Mouse (Mus musculus) embryo, embryonic 10 days (tissue): ENCODE results near the gene Pdpn.
A peak's percentile ranks its signal among the peaks of the same experiment; 100 is the strongest.

Experiments used
- DNase-seq: peaks from one replicate; pipeline ENCODE4 v3.0.0-alpha.2; 2015; ENCODE audit warnings: low spot score

The Pdpn gene

DNA sequence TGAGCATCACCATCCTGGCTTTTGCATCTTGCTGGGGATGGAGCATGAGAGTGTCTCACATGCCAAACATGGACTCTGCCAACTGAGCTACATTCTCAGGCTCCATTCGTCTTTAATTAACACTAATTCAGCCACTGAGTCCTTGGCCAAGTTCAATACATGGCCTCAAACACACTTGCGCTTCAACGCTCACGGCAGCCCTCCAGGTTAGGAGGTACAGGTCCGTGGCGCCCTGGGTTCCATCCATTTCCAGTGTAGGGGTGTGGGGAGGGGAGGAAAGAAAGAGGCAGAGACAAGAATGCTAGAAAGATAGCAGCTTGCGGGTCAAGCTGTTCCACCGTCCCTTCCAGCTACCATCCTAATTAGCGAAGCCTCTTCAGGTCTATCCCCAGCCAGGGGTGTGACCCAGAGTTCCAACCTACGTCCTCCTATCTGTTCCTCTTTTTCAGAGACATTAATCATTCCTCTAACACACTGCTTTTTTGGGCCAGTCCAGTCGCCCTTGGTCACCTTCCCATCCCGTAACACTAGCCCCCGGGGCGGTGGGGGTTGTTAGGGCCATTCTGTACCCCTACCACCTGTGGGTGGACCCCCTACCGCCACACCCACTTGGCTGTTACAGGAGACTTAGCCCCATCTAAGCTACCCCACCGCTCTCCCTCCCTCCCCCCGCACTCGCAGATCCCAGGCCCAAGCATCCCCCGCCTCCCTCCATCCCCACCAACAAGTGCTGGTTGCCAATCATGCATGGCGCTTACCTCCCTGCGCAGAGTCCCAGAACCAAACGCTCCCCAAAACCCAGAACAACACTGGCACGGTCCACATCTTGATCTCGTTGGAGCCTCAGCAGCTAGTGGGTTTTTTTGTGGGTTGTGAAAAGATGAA is 691 bp downstream of the Pdpn start:
- DNase-seq: peak; percentile 50

DNA sequence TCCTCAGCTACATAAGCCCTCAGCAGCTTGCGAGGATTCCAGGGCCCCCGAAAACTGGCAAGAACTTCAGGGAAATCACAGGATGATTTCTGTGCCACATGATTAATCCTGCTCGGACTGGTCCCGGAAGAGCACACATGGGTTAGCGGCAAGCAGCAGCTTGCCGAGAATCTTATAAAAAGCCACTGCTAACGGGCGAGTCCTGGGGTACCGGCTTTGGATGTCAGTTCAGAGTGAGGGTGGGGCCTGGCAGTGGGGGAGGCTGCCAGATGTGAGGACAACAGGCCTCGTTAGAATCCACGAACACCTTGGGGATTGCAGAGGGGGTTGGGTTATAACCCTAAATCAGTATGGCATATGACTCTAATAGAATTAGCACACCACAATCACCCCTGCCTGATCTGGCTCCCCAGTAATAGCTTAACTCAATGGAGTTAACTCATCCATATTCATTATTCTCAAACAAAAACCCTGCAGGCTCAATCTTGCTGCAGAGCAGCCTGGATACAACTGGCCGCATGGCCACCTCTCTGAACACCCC is 2.3 kb downstream of the Pdpn start:
- DNase-seq: peak; percentile 29

GRCm38 (mm10) chr4:143296153-143296552 is 3.2 kb downstream of the Pdpn start:
- DNase-seq: no peak

DNA sequence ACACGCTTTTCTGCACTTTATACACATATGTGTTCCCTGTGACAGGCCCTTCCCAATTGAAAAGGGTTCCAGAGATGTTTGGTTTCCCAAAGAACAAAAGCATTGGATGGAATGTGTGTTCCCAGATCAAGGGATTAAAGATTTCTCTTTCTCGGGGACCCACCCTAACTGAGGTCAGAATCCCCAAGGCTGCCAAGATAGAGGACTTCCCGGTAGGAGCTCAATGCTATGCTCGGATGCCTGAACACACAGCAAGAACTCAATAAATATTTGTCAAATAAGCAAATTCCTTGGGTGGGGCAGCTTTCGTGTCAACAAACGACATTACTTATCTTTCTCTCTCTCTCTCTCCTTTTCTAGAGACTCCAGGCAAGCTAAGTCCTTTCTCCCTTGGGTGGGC is 5.0 kb downstream of the Pdpn start:
- no peak for DNase-seq

DNA sequence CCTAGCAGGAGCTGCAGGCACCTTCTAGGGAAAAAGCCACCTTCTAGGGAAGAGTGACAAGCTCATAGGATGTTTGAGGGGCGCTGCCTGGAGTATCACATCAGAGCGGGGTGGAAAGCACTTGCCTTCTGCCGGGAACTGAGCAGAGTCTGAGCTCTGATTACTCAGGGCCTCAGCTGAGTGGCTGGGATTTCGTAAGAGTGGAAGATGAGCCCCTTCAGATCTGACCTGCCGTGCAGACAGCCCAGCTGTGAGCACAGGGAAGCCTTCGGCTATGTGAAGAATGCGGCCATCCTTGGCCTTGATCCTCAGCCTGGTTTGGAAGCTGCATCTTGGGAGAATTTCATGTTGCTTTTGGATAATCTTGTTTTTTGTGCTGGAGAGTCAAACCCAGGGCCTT is 10.5 kb downstream of the Pdpn start:
- DNase-seq: peak; percentile 55

GRCm38 (mm10) chr4:143288473-143288872 is 10.9 kb downstream of the Pdpn start:
- DNase-seq: no peak

- peak; percentile 38 for DNase-seq
These were observed 12.3 kb downstream of the Pdpn start for GRCm38 (mm10) chr4:143287065-143287464.

- peak; percentile 57 for DNase-seq
These were observed 19.2 kb downstream of the Pdpn start for GRCm38 (mm10) chr4:143280166-143280565.

DNA sequence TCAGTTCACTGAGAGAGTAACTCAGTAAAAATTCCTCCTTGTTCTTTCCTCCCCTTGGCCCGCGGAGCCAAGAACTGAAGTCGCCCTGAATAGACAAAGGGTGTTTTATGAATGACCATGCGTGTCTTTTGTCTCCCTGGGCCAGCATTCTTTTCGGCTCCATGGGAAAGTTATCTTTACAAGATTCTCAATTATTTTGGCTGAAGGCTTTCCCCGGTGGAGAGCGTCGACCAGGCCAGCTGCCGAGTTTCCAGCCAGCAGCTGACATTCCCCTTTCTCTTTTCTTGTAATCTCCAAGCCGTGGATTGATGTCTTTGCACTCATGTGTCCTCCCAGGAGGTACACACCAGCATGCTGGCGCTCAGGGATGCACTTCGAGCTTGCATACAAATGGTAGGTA is 19.7 kb downstream of the Pdpn start:
- peak; percentile 70 for DNase-seq

DNA sequence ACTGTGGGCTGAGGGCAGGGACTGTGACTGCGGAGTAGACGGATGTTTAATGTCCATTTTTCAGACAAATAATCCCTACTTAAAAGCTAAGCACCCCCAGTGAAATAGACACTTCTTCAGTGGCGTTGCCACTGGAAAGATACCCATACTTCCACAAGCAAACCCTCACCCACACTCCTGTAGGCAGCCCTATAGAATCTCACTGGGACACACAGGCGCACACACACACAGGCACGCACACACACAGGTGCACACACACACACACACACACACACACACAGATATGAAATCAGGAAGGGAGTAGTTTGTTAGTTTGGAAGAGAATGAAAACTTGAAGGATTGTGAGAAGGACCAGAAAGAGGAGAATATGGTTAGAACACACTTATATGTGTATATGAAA is 20.3 kb downstream of the Pdpn start:
- DNase-seq: no peak

DNA sequence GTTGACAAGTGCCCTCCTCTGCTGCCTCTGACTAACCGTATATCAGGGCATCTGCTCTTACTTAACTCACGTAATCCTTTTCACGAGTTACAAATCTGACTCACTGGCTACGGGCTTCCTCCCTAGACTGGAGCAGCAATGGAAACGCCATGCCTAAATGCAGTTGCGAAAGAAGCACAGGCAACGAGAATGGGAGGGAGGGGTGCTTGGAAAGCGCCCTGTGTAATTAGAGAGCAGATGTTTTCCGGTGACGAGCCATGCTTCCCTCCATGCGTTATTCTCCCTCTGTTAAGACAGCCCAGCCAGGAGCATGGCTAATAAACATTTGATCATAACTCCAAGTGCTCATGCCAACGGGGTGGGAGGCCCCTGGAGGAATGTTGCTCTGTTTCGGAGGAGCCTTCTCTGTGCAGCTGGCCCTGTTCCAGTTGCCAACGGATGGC is 20.9 kb downstream of the Pdpn start:
- DNase-seq: peak; percentile 55

- DNase-seq: no peak
These were observed 22.0 kb downstream of the Pdpn start for GRCm38 (mm10) chr4:143277319-143277718.

DNA sequence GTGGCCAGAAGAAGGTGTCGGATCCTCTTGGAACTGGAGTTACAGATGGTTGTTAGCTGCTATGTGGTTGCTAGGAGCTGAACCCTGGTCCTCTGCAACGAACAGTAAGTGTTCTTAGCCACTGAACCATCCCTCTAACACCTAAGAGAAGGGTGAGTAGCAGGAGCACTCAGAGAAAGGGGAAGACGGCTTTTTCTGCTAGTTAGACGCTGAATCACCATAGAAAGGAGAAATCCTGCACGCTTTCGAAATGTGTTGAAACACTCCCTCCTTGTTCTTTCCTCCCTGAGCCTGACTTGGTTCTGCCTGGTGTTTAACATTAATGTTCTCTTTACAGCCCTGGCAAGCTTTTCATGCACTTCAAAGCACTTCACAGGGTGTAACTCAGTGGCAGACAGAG is 27.8 kb downstream of the Pdpn start:
- DNase-seq: no peak

DNA sequence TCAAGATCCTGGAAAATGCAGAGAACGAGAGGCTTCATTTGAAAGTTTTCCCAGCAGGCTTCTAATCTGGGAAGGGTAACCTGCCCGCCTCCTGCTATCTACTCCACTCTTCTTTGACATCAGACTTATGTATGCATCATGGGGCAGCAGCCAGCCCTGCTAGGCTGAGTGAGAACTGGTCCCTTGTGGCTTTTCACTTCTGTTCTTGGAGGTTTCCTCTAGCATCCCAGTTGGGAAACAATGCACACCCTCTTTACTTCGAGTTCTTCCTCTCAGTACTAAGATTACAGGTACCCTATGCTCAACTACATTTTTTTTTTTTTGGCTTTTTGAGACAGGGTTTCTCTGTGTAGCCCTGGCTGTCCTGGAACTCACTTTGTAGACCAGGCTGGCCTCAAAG is 28.5 kb downstream of the Pdpn start:
- no peak for DNase-seq

DNA sequence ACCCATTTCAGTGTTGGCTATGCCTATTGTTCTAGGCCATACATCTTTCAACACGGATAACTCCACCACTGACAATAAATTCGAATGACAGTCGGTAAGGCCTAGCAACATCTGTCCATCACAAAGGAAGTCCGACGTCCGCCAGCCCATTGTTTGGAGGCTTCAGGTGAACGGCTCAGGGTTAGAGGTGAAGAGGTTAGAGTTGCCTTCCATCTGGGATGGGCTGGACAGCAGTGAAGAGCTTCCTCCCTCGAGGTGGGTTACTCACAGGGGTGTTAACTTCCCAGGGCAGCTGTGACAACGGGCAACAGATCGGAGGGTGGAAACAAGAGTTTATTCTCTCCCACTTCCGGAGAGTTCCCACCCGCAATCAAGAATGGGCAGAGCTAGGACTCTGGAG is 36.7 kb downstream of the Pdpn start:
- no peak for DNase-seq

DNA sequence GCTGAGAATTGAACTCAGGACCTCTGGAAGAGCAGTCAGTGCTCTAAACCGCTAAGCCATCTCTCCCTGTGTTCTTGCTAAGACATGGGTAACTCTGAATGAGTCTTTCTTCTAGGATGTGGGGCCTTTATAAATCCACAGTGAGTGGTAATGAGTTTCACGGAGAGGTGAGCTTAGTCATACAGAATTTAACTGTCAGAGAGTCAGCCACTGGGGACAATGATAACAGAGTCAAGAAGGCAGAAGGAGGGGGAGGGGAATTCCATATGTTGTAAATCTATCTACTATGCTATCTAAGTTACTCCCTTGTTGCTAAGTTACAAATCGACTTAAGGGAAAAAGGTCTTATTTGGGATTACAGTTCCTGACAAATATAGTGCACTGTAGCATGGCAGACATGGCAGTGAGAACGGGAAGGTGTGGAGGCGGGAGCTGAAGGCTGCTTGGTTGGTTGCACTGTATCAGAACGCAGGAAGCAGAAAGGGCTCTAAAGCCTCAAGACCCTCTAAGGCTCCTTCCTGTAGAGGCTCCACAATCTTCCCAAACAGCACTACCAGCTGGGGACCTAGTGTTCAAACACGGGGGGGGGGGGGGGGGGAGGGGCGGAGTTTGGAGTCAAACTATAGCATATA is 39.5 kb downstream of the Pdpn start:
- no peak for DNase-seq

- DNase-seq: peak; percentile 33
These were observed 40.8 kb downstream of the Pdpn start for GRCm38 (mm10) chr4:143258517-143258916.

GRCm38 (mm10) chr4:143257971-143258370 is 41.4 kb downstream of the Pdpn start:
- DNase-seq: peak; percentile 14

GRCm38 (mm10) chr4:143255541-143255940 is 43.8 kb downstream of the Pdpn start:
- DNase-seq: no peak

DNA sequence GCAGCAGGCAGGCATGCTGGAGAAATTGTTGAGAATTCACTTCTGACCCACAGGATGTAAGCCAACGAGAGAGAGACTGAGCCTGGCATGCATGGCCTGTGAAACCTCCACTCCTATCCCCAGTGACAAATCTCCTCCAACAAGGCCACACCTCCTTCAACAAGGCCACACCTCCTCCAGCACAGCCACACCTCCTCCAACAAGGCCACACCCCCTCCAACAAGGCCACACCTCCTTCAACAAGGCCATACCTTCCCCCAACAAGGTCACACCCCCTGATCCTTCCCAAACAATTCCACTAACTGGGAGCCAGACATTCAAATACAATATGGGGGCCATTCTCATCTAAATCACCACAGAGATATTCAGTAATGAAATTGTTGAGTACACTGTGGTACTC is 46.0 kb downstream of the Pdpn start:
- no peak for DNase-seq

DNA sequence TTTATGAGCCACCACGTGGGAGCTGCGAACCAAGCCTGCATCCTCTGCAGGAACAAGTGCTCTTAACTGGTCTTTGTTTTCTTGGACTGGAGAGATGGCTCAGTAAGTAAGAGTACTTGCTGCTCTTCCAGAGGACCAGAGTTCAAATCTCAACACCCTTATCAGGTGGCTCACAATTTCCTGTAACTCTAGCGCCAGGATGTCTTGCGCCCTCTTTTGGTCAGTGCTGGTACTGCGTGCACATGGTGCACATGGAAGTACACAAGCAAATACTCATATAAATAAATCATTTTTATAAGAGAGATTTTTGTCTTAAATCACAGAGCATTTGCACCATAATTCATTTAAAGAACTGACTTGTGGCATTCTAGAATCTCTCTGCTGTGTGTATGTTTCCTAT is 51.3 kb downstream of the Pdpn start:
- no peak for DNase-seq

DNA sequence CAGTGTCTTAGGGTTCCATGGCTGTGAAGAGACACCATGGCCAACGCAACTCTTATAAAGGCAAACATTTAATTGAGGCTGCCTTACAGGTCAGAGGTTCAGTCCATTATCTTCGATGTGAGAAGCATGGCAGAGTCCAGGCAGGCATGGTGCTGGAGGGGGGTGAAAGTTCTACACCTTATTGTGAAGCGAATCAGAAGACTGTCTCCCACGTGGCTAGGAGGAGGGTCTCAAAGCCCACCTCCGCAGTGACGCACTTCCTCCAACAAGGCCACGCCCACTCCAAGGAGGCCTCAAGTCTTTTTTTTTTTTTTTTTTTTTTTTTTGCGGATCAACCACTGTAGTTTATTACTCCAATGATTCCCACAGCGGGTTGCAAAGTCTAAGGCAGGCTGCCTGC is 58.1 kb downstream of the Pdpn start:
- DNase-seq: no peak

DNA sequence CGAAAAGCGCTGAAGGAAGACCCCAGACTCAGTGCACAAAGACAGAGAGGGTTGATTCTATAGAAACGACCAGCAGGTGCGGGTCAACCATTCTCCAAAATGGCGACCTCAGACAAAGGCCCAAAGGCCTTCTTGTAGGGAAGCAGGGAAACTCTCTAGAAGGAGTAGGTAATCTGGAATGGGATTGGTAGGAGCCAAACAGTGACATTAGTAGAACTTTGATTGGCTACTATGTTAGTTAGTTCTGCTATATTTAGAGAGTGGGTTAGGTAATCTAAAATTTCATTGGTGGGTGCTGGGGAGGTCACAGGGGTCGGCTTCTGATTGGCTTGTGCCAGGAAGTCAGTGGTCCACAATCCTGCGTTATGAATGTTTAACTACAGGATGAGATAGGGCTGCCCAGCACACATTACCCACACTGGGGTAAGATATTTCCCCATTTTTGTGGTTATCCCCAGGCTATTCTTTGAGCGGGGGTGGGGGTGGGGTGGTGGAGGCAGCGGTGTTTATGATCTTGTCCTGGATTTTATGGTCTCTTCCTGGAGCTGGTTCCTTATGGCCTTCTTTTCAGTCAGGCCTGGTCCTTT is 59.7 kb downstream of the Pdpn start:
- DNase-seq: no peak
